Mouse (Mus musculus) testis, adult 2 months (tissue): Measurements from ENCODE around the gene Best1. TPM values are rescaled to one million over a fixed set of nuclear protein-coding genes. Genes with fewer than 3 reads are reported as not detected.
A peak's percentile ranks its signal among the peaks of the same experiment; 100 is the strongest.
"Not testable (repeated sequence)": the region's sequence is repeated elsewhere in the genome, so short reads cannot be mapped to it uniquely, and the experiment has no call there.

Source experiments
- H3K27ac ChIP-seq: fragments of 200-500 bp; 2 replicates; pipeline ENCODE4 v1.5.1; 2012; ENCODE audit warnings: low read depth, low read length; ENCODE audit not compliant: control insufficient read depth, insufficient read depth
- H3K27me3 ChIP-seq: fragments of 200-500 bp; 2 replicates; pipeline ENCODE4 v1.6.1; 2012; ENCODE audit warnings: mild to moderate bottlenecking, low read length, moderate library complexity; ENCODE audit not compliant: control insufficient read depth, insufficient read depth
- H3K36me3 ChIP-seq: fragments of 200-500 bp; 2 replicates; pipeline ENCODE4 v1.6.1; 2012; ENCODE audit warnings: mild to moderate bottlenecking, low read length; ENCODE audit not compliant: control insufficient read depth, insufficient read depth
- H3K4me1 ChIP-seq: fragments of 200-500 bp; 2 replicates; pipeline ENCODE4 v1.6.1; 2012; ENCODE audit warnings: low read length; ENCODE audit not compliant: control insufficient read depth, insufficient read depth
- H3K4me3 ChIP-seq: fragments of 200-500 bp; 2 replicates; pipeline ENCODE4 v1.5.1; 2012; ENCODE audit warnings: low read depth, mild to moderate bottlenecking, low read length, moderate library complexity, mixed read lengths; ENCODE audit not compliant: control insufficient read depth
- CTCF ChIP-seq: fragments of 200-500 bp; IDR thresholded peaks from 2 replicates; pipeline ENCODE4 v1.5.1; 2012; ENCODE audit warnings: low read depth, mild to moderate bottlenecking, inconsistent platforms, low read length, moderate library complexity; ENCODE audit not compliant: control insufficient read depth, insufficient read depth, insufficient replicate concordance
- POLR2A ChIP-seq: fragments of 200-500 bp; IDR thresholded peaks from 2 replicates; pipeline ENCODE4 v1.6.1; 2012; ENCODE audit warnings: low read depth, mild to moderate bottlenecking, inconsistent platforms, low read length, moderate library complexity; ENCODE audit not compliant: control insufficient read depth
- polyA plus RNA-seq: library from polyadenylated mRNA; depleted of rRNA; stranded (reverse); fragments of >200 nt; gene quantifications from 2 replicates; pipeline ENCODE4 v1.2.3, GENCODE M21; 2012

The Best1 gene
- polyA plus RNA-seq, 1 experiment: 362 TPM

- TF ChIP-seq CTCF: no peak
- TF ChIP-seq POLR2A: peak; percentile 100
- peak overlapping the region; percentile 93 for H3K4me3 ChIP-seq
- H3K4me1 ChIP-seq: peaks cover 14% of the 10 kb centered on the region
- peak overlapping the region; percentile 95 for H3K27ac ChIP-seq
- H3K36me3 ChIP-seq: no peaks in the 10 kb centered on the region
- H3K27me3 ChIP-seq: no peaks in the 10 kb centered on the region
Measured at GRCm38 (mm10) chr19:9982151-9982851, 19.1 kb downstream of the Best1 start.

GRCm38 (mm10) chr19:9981621-9982020, 19.8 kb downstream of the Best1 start:
- peaks cover 14% of the 10 kb centered on the region for H3K4me1 ChIP-seq
- no peaks in the 10 kb centered on the region for H3K36me3 ChIP-seq
- TF ChIP-seq POLR2A (no peak), CTCF (no peak)
- no peak overlapping the region for H3K4me3 ChIP-seq
- peak overlapping the region; percentile 90 for H3K27ac ChIP-seq
- H3K27me3 ChIP-seq: no peaks in the 10 kb centered on the region

- Histone ChIP-seq H3K27ac (no peak within 1 kb of the TSS), H3K27me3 (no peaks in the 10 kb centered on the region), H3K4me1 (peaks cover 14% of the 10 kb centered on the region), H3K4me3 (no peak within 1 kb of the TSS), H3K36me3 (no peaks in the 10 kb centered on the region)
- TF ChIP-seq POLR2A: no peak
Measured at GRCm38 (mm10) chr19:9980258-9980657, 21.2 kb downstream of the Best1 start, which contains the start of gene Fth1. Fth1 (plus strand) TSS chr19:9980598.

GRCm38 (mm10) chr19:9979156-9979555, 22.3 kb downstream of the Best1 start:
- TF ChIP-seq CTCF (no peak), POLR2A (no peak)
- Histone ChIP-seq H3K36me3 (no peaks in the 10 kb centered on the region), H3K4me1 (peaks cover 14% of the 10 kb centered on the region), H3K27me3 (no peaks in the 10 kb centered on the region), H3K27ac (peak overlapping the region; percentile 65), H3K4me3 (no peak overlapping the region)

- H3K27me3 ChIP-seq: no peaks in the 10 kb centered on the region
- TF ChIP-seq POLR2A: 0 out of 2 replicates have a peak, but pooled peaks have one; percentile 14
- no peak for TF ChIP-seq CTCF
- H3K4me3 ChIP-seq: no peak overlapping the region
- H3K4me1 ChIP-seq: peaks cover 14% of the 10 kb centered on the region
- peak overlapping the region; percentile 65 for H3K27ac ChIP-seq
- H3K36me3 ChIP-seq: no peaks in the 10 kb centered on the region
Measured at GRCm38 (mm10) chr19:9978431-9978951, 22.9 kb downstream of the Best1 start.

- H3K4me1 ChIP-seq: peaks cover 10% of the 10 kb centered on the region; the same call in 1 of the 2 replicates
- no peaks in the 10 kb centered on the region for H3K27me3 ChIP-seq
- H3K4me3 ChIP-seq: no peak overlapping the region
- H3K27ac ChIP-seq: no peak overlapping the region
- H3K36me3 ChIP-seq: no peaks in the 10 kb centered on the region
- TF ChIP-seq POLR2A: no peak
- no peak for TF ChIP-seq CTCF
Measured at GRCm38 (mm10) chr19:9977085-9977484, 24.3 kb downstream of the Best1 start.

- not testable (repeated sequence) for H3K4me3 ChIP-seq, H3K36me3 ChIP-seq, H3K27ac ChIP-seq, H3K27me3 ChIP-seq, H3K4me1 ChIP-seq
Measured at GRCm38 (mm10) chr19:9974853-9975252, 26.6 kb downstream of the Best1 start.
